In genomic region chr19:58068958-58069357, GRCm38 (mm10) we compare ENCODE assay signal across 26 mouse cellular contexts.
A peak's percentile ranks its signal among the peaks of the same experiment; 100 is the strongest.
DNase-seq lines count a peak whose midpoint lies in the region; ATAC-seq and TF ChIP-seq lines count a peak whose summit lies in the region.
"Had no signal": no experiment of that assay in that cellular context is flagged by ENCODE, and none has a peak within 500 bp of the region (broad histone marks: within the 10 kb centered on the region; RNA-seq: fewer than 3 reads in every experiment).

No protein-coding gene starts in this region.

- H3K27ac ChIP-seq in forebrain, postnatal 0 days (ENCODE audit: low read depth, low read length), result no peak overlapping the region
- H3K27ac ChIP-seq in forebrain, embryonic 11.5 days (ENCODE audit: low read depth, low read length), result no peak overlapping the region
- H3K27ac ChIP-seq in kidney, postnatal 0 days, result no peak overlapping the region
- no peak overlapping the region for H3K27ac ChIP-seq in kidney, embryonic 15.5 days
- 0 out of 2 replicates have a peak overlapping the region, but pooled peaks have one; percentile 24 for H3K27ac ChIP-seq in lung, embryonic 15.5 days
- H3K27ac ChIP-seq in intestine, embryonic 15.5 days, result no peak overlapping the region
- H3K27ac ChIP-seq: embryonic facial prominence, embryonic 10.5 days; embryonic facial prominence, embryonic 12.5 days; forebrain, embryonic 12.5 days had no signal

- no peaks in the 10 kb centered on the region for H3K9me3 ChIP-seq in forebrain, postnatal 0 days (ENCODE audit: low read length)
- no peaks in the 10 kb centered on the region for H3K9me3 ChIP-seq in forebrain, embryonic 11.5 days (ENCODE audit: control insufficient read depth, low read length)
- H3K9me3 ChIP-seq in kidney, postnatal 0 days (replicated peaks; ENCODE audit: low read length), result no peaks in the 10 kb centered on the region
- no peaks in the 10 kb centered on the region for H3K9me3 ChIP-seq in kidney, embryonic 15.5 days (replicated peaks)
- no peaks in the 10 kb centered on the region for H3K9me3 ChIP-seq in lung, embryonic 15.5 days
- no peaks in the 10 kb centered on the region for H3K9me3 ChIP-seq in intestine, embryonic 15.5 days
- H3K9me3 ChIP-seq: embryonic facial prominence, embryonic 10.5 days; embryonic facial prominence, embryonic 12.5 days; forebrain, embryonic 12.5 days had no signal

- no peak for TF ChIP-seq CTCF in forebrain, postnatal 0 days (IDR thresholded peaks at IDR 0.05; ENCODE audit: low read depth)
- TF ChIP-seq CTCF in kidney, postnatal 0 days (IDR thresholded peaks at IDR 0.05; ENCODE audit: low read depth), result no peak

- H3K4me2 ChIP-seq in forebrain, postnatal 0 days (ENCODE audit: low read depth), result no peak overlapping the region
- H3K4me2 ChIP-seq in forebrain, embryonic 11.5 days (ENCODE audit: low read depth, low read length, severe bottlenecking), result no peak overlapping the region
- no peak overlapping the region for H3K4me2 ChIP-seq in kidney, postnatal 0 days (ENCODE audit: low read length)
- no peak overlapping the region for H3K4me2 ChIP-seq in kidney, embryonic 15.5 days
- no peak overlapping the region for H3K4me2 ChIP-seq in lung, embryonic 15.5 days
- H3K4me2 ChIP-seq in intestine, embryonic 15.5 days (replicated peaks), result no peak overlapping the region
- H3K4me2 ChIP-seq: embryonic facial prominence, embryonic 12.5 days; forebrain, embryonic 12.5 days had no signal

- intact Hi-C loops in heart, postnatal 25 days (cut with DNase I), result no loop called here

- H3K9ac ChIP-seq in forebrain, postnatal 0 days, result no peak overlapping the region
- no peak overlapping the region for H3K9ac ChIP-seq in forebrain, embryonic 11.5 days (ENCODE audit: low read length)
- H3K9ac ChIP-seq in kidney, postnatal 0 days (ENCODE audit: low read depth, low read length), result no peak overlapping the region
- no peak overlapping the region for H3K9ac ChIP-seq in kidney, embryonic 15.5 days
- no peak overlapping the region for H3K9ac ChIP-seq in lung, embryonic 15.5 days
- no peak overlapping the region for H3K9ac ChIP-seq in intestine, embryonic 15.5 days
- H3K9ac ChIP-seq: embryonic facial prominence, embryonic 12.5 days; forebrain, embryonic 12.5 days had no signal

- DNase-seq in forebrain, postnatal 0 days, result peak; percentile 30
- DNase-seq in forebrain, embryonic 11.5 days (ENCODE audit: low spot score), result no peak
- DNase-seq in kidney, postnatal 0 days (ENCODE audit: low spot score), result peak; percentile 56
- DNase-seq in lung, postnatal 4 days, result no peak
- no peak for DNase-seq in heart, postnatal 25 days (ENCODE audit: low spot score)
- DNase-seq: adrenal gland, adult 8-10 months; adrenal gland, postnatal 14 days; adrenal gland, postnatal 36 days; B cell, adult 2 months; cerebellum, adult 11-12 months; cerebellum, adult 2 months; cerebellum, adult 9-10 months; cerebellum, postnatal 10 days; cerebellum, postnatal 25 days had no signal

- no peak overlapping the region for H3K4me3 ChIP-seq in forebrain, postnatal 0 days (ENCODE audit: low read depth, low read length)
- H3K4me3 ChIP-seq in forebrain, embryonic 11.5 days (ENCODE audit: low read depth, low read length), result no peak overlapping the region
- no peak overlapping the region for H3K4me3 ChIP-seq in kidney, postnatal 0 days (replicated peaks; ENCODE audit: low read depth, low read length)
- no peak overlapping the region for H3K4me3 ChIP-seq in kidney, embryonic 15.5 days (replicated peaks)
- no peak overlapping the region for H3K4me3 ChIP-seq in lung, embryonic 15.5 days
- no peak overlapping the region for H3K4me3 ChIP-seq in intestine, embryonic 15.5 days (replicated peaks)
- H3K4me3 ChIP-seq: embryonic facial prominence, embryonic 10.5 days; embryonic facial prominence, embryonic 12.5 days; forebrain, embryonic 12.5 days had no signal

- H3K4me1 ChIP-seq in forebrain, postnatal 0 days (ENCODE audit: insufficient read depth), result no peaks in the 10 kb centered on the region
- H3K4me1 ChIP-seq in forebrain, embryonic 11.5 days (replicated peaks; ENCODE audit: control insufficient read depth, insufficient read depth, low read length), result peaks cover 6% of the 10 kb centered on the region; the same call in 1 of the 2 replicates
- H3K4me1 ChIP-seq in kidney, postnatal 0 days (replicated peaks; ENCODE audit: insufficient read depth, low read length), result no peaks in the 10 kb centered on the region
- H3K4me1 ChIP-seq in kidney, embryonic 15.5 days, result peaks cover 19% of the 10 kb centered on the region
- peaks cover 16% of the 10 kb centered on the region for H3K4me1 ChIP-seq in lung, embryonic 15.5 days
- peaks cover 2% of the 10 kb centered on the region; the same call in 1 of the 2 replicates for H3K4me1 ChIP-seq in intestine, embryonic 15.5 days (replicated peaks)

- no peaks in the 10 kb centered on the region for H3K36me3 ChIP-seq in forebrain, postnatal 0 days (ENCODE audit: insufficient read depth)
- H3K36me3 ChIP-seq in forebrain, embryonic 11.5 days (ENCODE audit: control insufficient read depth, insufficient read depth, low read length), result no peaks in the 10 kb centered on the region
- no peaks in the 10 kb centered on the region for H3K36me3 ChIP-seq in kidney, postnatal 0 days (ENCODE audit: insufficient read depth, low read length)
- H3K36me3 ChIP-seq in kidney, embryonic 15.5 days, result no peaks in the 10 kb centered on the region
- no peaks in the 10 kb centered on the region for H3K36me3 ChIP-seq in lung, embryonic 15.5 days
- H3K36me3 ChIP-seq in intestine, embryonic 15.5 days, result 0 out of 2 replicates have a peak, but pooled peaks cover 2% of the 10 kb centered on the region
- H3K36me3 ChIP-seq: embryonic facial prominence, embryonic 12.5 days; forebrain, embryonic 12.5 days; G1E had no signal

- peak; percentile 40; the same call in 1 of the 2 replicates for ATAC-seq in forebrain, postnatal 0 days
- ATAC-seq in forebrain, embryonic 11.5 days (replicated peaks; ENCODE audit: low FRiP score), result no peak
- ATAC-seq in kidney, postnatal 0 days (replicated peaks; ENCODE audit: low FRiP score, low read depth), result no peak
- ATAC-seq in kidney, embryonic 15.5 days (replicated peaks; ENCODE audit: low FRiP score), result no peak
- ATAC-seq in lung, embryonic 15.5 days (ENCODE audit: borderline replicate concordance, extremely low read depth, low FRiP score, low TSS enrichment), result peak; percentile 58; the same call in 1 of the 2 replicates
- peak; percentile 28; the same call in 1 of the 2 replicates for ATAC-seq in intestine, embryonic 15.5 days
- ATAC-seq: activated CD4-positive, CD25-positive, alpha-beta regulatory T cell, adult 4 months; CD4-positive, CD25-positive, alpha-beta regulatory T cell, adult 4 months; forebrain, embryonic 14.5 days; Patski had no signal

- WGBS in forebrain, postnatal 0 days, result 63% methylated on average over 2 of the region's 2 CpGs
- WGBS in forebrain, embryonic 11.5 days, result 94% methylated on average over 2 of the region's 2 CpGs
- 75% methylated on average over 2 of the region's 2 CpGs for WGBS in kidney, postnatal 0 days
- WGBS in kidney, embryonic 15.5 days, result 71% methylated on average over 2 of the region's 2 CpGs
- WGBS in lung, embryonic 15.5 days, result 56% methylated on average over 2 of the region's 2 CpGs
- 51% methylated on average over 2 of the region's 2 CpGs for WGBS in intestine, embryonic 15.5 days

- no peaks in the 10 kb centered on the region for H3K27me3 ChIP-seq in forebrain, postnatal 0 days (ENCODE audit: insufficient read depth, low read length)
- no peaks in the 10 kb centered on the region for H3K27me3 ChIP-seq in forebrain, embryonic 11.5 days (ENCODE audit: control insufficient read depth, insufficient read depth, low read length)
- no peaks in the 10 kb centered on the region for H3K27me3 ChIP-seq in kidney, postnatal 0 days (ENCODE audit: insufficient read depth, low read length)
- H3K27me3 ChIP-seq in kidney, embryonic 15.5 days, result no peaks in the 10 kb centered on the region
- no peaks in the 10 kb centered on the region for H3K27me3 ChIP-seq in lung, embryonic 15.5 days
- H3K27me3 ChIP-seq in intestine, embryonic 15.5 days (replicated peaks), result no peaks in the 10 kb centered on the region
- H3K27me3 ChIP-seq: CH12.LX; embryonic facial prominence, embryonic 12.5 days; Patski had no signal

Comparison
In these comparisons a context has a peak if more than half of its experiments do, and no peak if none do; other contexts are left out.
1. ATAC-seq: peak in forebrain, postnatal 0 days (single experiment), lung, embryonic 15.5 days (single experiment) and intestine, embryonic 15.5 days (single experiment); none in forebrain, embryonic 11.5 days (single experiment), kidney, postnatal 0 days (single experiment) and kidney, embryonic 15.5 days (single experiment).
2. DNase-seq: peak in forebrain, postnatal 0 days (single experiment) and kidney, postnatal 0 days (single experiment); none in forebrain, embryonic 11.5 days (single experiment), lung, postnatal 4 days (0 of 2) and heart, postnatal 25 days (single experiment).